Mouse (Mus musculus) MEL (cell line): ENCODE measurements around the gene Cct7. TPM values are rescaled to one million over a fixed set of nuclear protein-coding genes. Genes with fewer than 3 reads are reported as not detected.

Source experiments
- DNase-seq: peaks from one replicate; pipeline ENCODE4 v3.0.0; 2011; ENCODE audit warnings: low read depth, low spot score
- H3K27ac ChIP-seq: 2 replicates; pipeline ENCODE4 v1.5.1; 2012; ENCODE audit warnings: low read depth, mild to moderate bottlenecking, control low read depth, low read length, moderate library complexity; ENCODE audit not compliant: control insufficient read depth
- H3K27me3 ChIP-seq, 2 experiments: fragments of 150-350 bp in 1 of 2; sonication (generic) in 1 of 2; 2 replicates each; pipeline ENCODE4 v1.6.1; 2012; ENCODE audit warnings: low read length in 2 of 2, mild to moderate bottlenecking in 2 of 2, improper control_type of control experiment in 1 of 2, moderate library complexity in 1 of 2; ENCODE audit not compliant: insufficient read depth in 2 of 2, control insufficient read depth in 1 of 2
- H3K36me3 ChIP-seq, 2 experiments: 2 replicates each; pipeline ENCODE4 v1.6.1; 2012 to 2014; ENCODE audit warnings: low read length in 2 of 2, improper control_type of control experiment in 1 of 2, inconsistent platforms in 1 of 2, mild to moderate bottlenecking in 1 of 2; ENCODE audit not compliant: insufficient read depth in 2 of 2, control insufficient read depth in 1 of 2
- H3K4me1 ChIP-seq, 2 experiments: fragments of 150-350 bp in 1 of 2; sonication (generic) in 1 of 2; 2 replicates each; pipeline ENCODE4 v1.6.1; 2012; ENCODE audit warnings: low read length in 2 of 2, improper control_type of control experiment in 1 of 2, mild to moderate bottlenecking in 1 of 2; ENCODE audit not compliant: insufficient read depth in 2 of 2, control insufficient read depth in 1 of 2
- H3K4me3 ChIP-seq, 2 experiments: fragments of 150-350 bp in 1 of 2; sonication (generic) in 1 of 2; 2 replicates each; pipeline ENCODE4 v1.5.1; 2012; ENCODE audit warnings: low read depth in 2 of 2, low read length in 2 of 2, mild to moderate bottlenecking in 2 of 2, moderate library complexity in 2 of 2, control low read depth in 1 of 2, improper control_type of control experiment in 1 of 2; ENCODE audit not compliant: control insufficient read depth in 1 of 2, insufficient read depth in 1 of 2
- H3K79me2 ChIP-seq: 2 replicates; pipeline ENCODE4 v1.6.1; 2012; ENCODE audit warnings: mild to moderate bottlenecking, low read length, moderate library complexity; ENCODE audit not compliant: control insufficient read depth, poor library complexity, insufficient read depth
- H3K9ac ChIP-seq: 2 replicates; pipeline ENCODE4 v1.6.1; 2012; ENCODE audit warnings: low read depth, mild to moderate bottlenecking, control low read depth, low read length, moderate library complexity; ENCODE audit not compliant: control insufficient read depth, poor library complexity, severe bottlenecking
- H3K9me3 ChIP-seq: fragments of 150-350 bp; sonication (generic); replicated peaks from 2 replicates; pipeline ENCODE4 v1.6.1; 2012; ENCODE audit warnings: mild to moderate bottlenecking, low read length, improper control_type of control experiment, moderate library complexity; ENCODE audit not compliant: insufficient read depth
- CHD1 ChIP-seq: IDR thresholded peaks from 2 replicates; pipeline ENCODE4 v1.6.1; 2012; ENCODE audit warnings: low read depth, mild to moderate bottlenecking, inconsistent platforms, low read length, improper control_type of control experiment
- E2F4 ChIP-seq: IDR thresholded peaks from 2 replicates; pipeline ENCODE4 v1.6.1; 2011; ENCODE audit warnings: low read depth, low read length, improper control_type of control experiment, borderline replicate concordance
- GABPA ChIP-seq: IDR thresholded peaks from 2 replicates; pipeline ENCODE4 v1.6.1; 2012; ENCODE audit warnings: low read depth, mild to moderate bottlenecking, inconsistent platforms, low read length, improper control_type of control experiment, moderate library complexity
- GATA1 ChIP-seq: IDR thresholded peaks from 2 replicates; pipeline ENCODE4 v1.6.1; 2011; ENCODE audit warnings: low read depth, low read length, improper control_type of control experiment
- KAT2A ChIP-seq: conservative IDR thresholded peaks from 2 replicates; pipeline ENCODE4 v1.6.1; 2012; ENCODE audit warnings: low read depth, low read length, improper control_type of control experiment, inconsistent platforms
- MAFK ChIP-seq: IDR thresholded peaks from 2 replicates; pipeline ENCODE4 v1.6.1; 2011; ENCODE audit warnings: low read depth, mild to moderate bottlenecking, low read length, improper control_type of control experiment, borderline replicate concordance
- MYC ChIP-seq: IDR thresholded peaks from 2 replicates; pipeline ENCODE4 v1.6.1; 2011; ENCODE audit warnings: low read depth, mild to moderate bottlenecking, low read length, improper control_type of control experiment, moderate library complexity
- RAD21 ChIP-seq: IDR thresholded peaks from 2 replicates; pipeline ENCODE4 v1.6.1; 2011; ENCODE audit warnings: mild to moderate bottlenecking, low read depth, low read length, improper control_type of control experiment
- TAL1 ChIP-seq: IDR thresholded peaks from 2 replicates; pipeline ENCODE4 v1.6.1; 2012; ENCODE audit warnings: mild to moderate bottlenecking, inconsistent platforms, low read length, moderate library complexity, mixed read lengths
- TBP ChIP-seq: IDR thresholded peaks from 2 replicates; pipeline ENCODE4 v1.8.0; 2011; ENCODE audit warnings: low read depth, low read length, improper control_type of control experiment
- TCF12 ChIP-seq: IDR thresholded peaks from 2 replicates; pipeline ENCODE4 v1.6.1; 2014; ENCODE audit warnings: low read depth, mild to moderate bottlenecking, inconsistent platforms, low read length, improper control_type of control experiment, moderate library complexity
- UBTF ChIP-seq: IDR thresholded peaks from 2 replicates; pipeline ENCODE4 v1.6.1; 2012; ENCODE audit warnings: low read depth, mild to moderate bottlenecking, inconsistent platforms, low read length, improper control_type of control experiment, moderate library complexity, borderline replicate concordance; ENCODE audit not compliant: insufficient read depth
- USF2 ChIP-seq, 2 experiments: IDR thresholded peaks; 2 replicates each; pipeline ENCODE4 v1.6.1; 2011 to 2012; ENCODE audit warnings: improper control_type of control experiment in 2 of 2, low read length in 2 of 2, borderline replicate concordance in 1 of 2, inconsistent platforms in 1 of 2, low read depth in 1 of 2, mild to moderate bottlenecking in 1 of 2; ENCODE audit not compliant: insufficient read depth in 1 of 2
- ZC3H11A ChIP-seq: IDR thresholded peaks from 2 replicates; pipeline ENCODE4 v1.6.1; 2012; ENCODE audit warnings: low read depth, mild to moderate bottlenecking, inconsistent platforms, low read length, improper control_type of control experiment
- ZKSCAN1 ChIP-seq: IDR thresholded peaks from 2 replicates; pipeline ENCODE4 v1.6.1; 2012; ENCODE audit warnings: low read depth, mild to moderate bottlenecking, inconsistent platforms, low read length, improper control_type of control experiment, moderate library complexity
- ZNF384 ChIP-seq: IDR thresholded peaks from 2 replicates; pipeline ENCODE4 v1.6.1; 2012; ENCODE audit warnings: low read depth, mild to moderate bottlenecking, inconsistent platforms, low read length, improper control_type of control experiment
- polyA plus RNA-seq, 2 experiments: library from polyadenylated mRNA; stranded (reverse) in 1 of 2; unstranded in 1 of 2; fragments of >175 nt in 1 of 2; fragments of >200 nt in 1 of 2; gene quantifications; 2 replicates each; pipeline versions ENCODE4 v1.2.1 to v1.2.4; 2012; ENCODE audit warnings: low replicate concordance in 2 of 2, low read depth in 1 of 2; ENCODE audit not compliant: insufficient read length in 2 of 2, insufficient read depth in 1 of 2, missing spikeins in 1 of 2
- total RNA-seq: library from RNA; depleted of rRNA; stranded (reverse); fragments of 300-350 nt; gene quantifications from 2 replicates; pipeline ENCODE4 v1.2.3, GENCODE M21; 2012

Cct7 gene
- total and polyA plus RNA-seq, 3 experiments = 222 to 660 (median 660) TPM

DNA sequence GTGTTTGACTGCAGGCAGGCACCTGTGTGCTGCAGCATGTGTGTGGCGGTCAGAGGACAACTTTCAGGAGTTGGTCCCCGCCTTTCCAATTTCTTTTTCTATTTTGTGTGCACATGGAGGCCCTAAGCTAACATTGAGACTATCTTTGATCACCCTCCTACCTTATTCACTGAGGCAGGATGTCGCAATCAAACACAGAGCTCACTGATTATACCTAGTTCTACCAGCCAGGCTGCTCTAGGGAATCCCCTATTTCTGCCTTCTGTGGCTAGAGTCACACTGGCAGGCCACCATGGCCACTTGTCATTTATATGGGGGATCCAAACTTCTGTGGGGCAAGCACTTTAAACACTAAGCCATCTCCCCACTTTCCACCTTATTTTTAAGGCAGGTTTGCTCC, 38.4 kb downstream of the Cct7 start:
- no peaks in the 10 kb centered on the region for H3K9me3 ChIP-seq
- no peak overlapping the region for H3K4me3 ChIP-seq
- no peaks in the 10 kb centered on the region for H3K4me1 ChIP-seq
- H3K79me2 ChIP-seq = no peaks in the 10 kb centered on the region
- no peaks in the 10 kb centered on the region for H3K36me3 ChIP-seq
- no peak overlapping the region for H3K9ac ChIP-seq
- no peak for DNase-seq
- no peak overlapping the region for H3K27ac ChIP-seq
- no peak for TF ChIP-seq ZC3H11A
- peaks cover 0 to 3% of the 10 kb centered on the region in 2 experiments; a peak in 3 of 4 replicates for H3K27me3 ChIP-seq

- H3K27ac ChIP-seq = no peak overlapping the region
- no peak overlapping the region for H3K4me3 ChIP-seq
- peaks cover 0 to 6% of the 10 kb centered on the region in 2 experiments; a peak in 3 of 4 replicates for H3K27me3 ChIP-seq
- no peaks in the 10 kb centered on the region for H3K36me3 ChIP-seq
- H3K9ac ChIP-seq = no peak overlapping the region
- no peaks in the 10 kb centered on the region for H3K79me2 ChIP-seq
- no peaks in the 10 kb centered on the region for H3K9me3 ChIP-seq
- TF ChIP-seq GATA1 = no peak
- no peak for TF ChIP-seq MYC
- no peak for TF ChIP-seq MAFK
- no peak for TF ChIP-seq ZNF384
- TF ChIP-seq TBP = no peak
- no peak for TF ChIP-seq UBTF
- TF ChIP-seq GABPA = no peak
- TF ChIP-seq ZKSCAN1 = no peak
- no peak for TF ChIP-seq RAD21
- TF ChIP-seq USF2 (IDR thresholded peaks at IDR 0.05; ENCODE audit: borderline replicate concordance in 1 of 2, insufficient read depth in 1 of 2, low read depth in 1 of 2, low read length in 2 of 2) = no peak
- TF ChIP-seq KAT2A = no peak
- TF ChIP-seq TAL1 = no peak
- no peak for TF ChIP-seq TCF12
- TF ChIP-seq E2F4 = no peak
- TF ChIP-seq CHD1 = no peak
- no peaks in the 10 kb centered on the region for H3K4me1 ChIP-seq
- no peak for DNase-seq
These were observed 38.9 kb downstream of the Cct7 start for GRCm38 (mm10) chr6:85490252-85490651.

DNA sequence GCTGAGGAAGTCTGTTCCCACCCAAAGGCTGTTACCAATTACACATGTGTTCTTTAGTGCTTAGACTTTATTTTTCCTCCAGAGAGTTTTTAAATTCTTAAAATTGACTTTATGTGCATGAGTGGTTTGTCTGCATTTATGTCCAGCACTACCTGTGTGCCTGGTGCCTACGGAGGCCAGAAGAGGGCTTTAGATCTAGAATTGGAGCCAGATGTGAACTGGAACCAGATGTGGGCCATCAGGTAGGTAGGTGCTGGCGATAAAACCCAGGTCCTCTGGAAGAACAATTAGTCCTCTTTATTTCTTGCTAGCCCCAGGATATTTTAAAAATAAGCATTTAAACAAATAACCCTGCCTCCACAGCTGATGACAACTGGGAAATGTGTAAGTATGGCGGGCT, 40.3 kb downstream of the Cct7 start:
- Histone ChIP-seq H3K36me3 (no peaks in the 10 kb centered on the region), H3K27me3 (peaks cover 0 to 9% of the 10 kb centered on the region in 2 experiments; a peak in 3 of 4 replicates), H3K27ac (no peak overlapping the region), H3K9ac (no peak overlapping the region), H3K9me3 (no peaks in the 10 kb centered on the region), H3K4me1 (no peaks in the 10 kb centered on the region), H3K79me2 (no peaks in the 10 kb centered on the region), H3K4me3 (no peak overlapping the region)
- TF ChIP-seq CHD1 = no peak
- no peak for DNase-seq
